Mouse (Mus musculus) right cerebral cortex, postnatal 4 days (tissue): ENCODE measurements at regions not wholly inside any gene's neighbourhood (a gene's known extent, or its start where the extent isn't known, plus 50 kb on each side); places are given as distances from the start of the nearest gene placed in this dataset.

Experiments used
- DNase-seq: peaks from one replicate; pipeline ENCODE4 v3.0.0-alpha.2; 2022

- no peak for DNase-seq
These were observed 194.7 kb upstream of the Map3k1 start for GRCm38 (mm10) chr13:112003445-112003844.

- DNase-seq = no peak
These were observed 195.3 kb upstream of the Map3k1 start for GRCm38 (mm10) chr13:112004126-112004525.

DNA sequence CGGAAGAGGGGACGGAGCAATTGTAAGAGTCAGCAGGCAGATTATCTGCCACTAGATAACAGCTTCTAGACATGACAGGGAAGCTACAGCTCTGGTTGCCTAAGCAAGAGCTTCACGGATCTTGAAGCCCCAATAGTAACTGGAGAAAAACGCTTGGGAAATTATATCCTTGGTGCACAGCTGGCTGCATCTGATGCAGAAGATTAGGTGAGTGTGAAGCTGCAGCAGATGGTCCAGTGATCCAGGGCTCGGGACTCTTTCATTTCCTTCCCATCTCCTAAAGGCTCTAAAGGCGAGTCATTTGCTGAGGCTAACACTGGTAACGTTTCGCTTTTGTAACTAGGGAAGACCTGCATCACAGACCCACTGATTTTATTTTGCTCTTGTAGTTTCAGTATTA is 196.6 kb upstream of the Map3k1 start:
- no peak for DNase-seq

- no peak for DNase-seq
These were observed 200.0 kb upstream of the Map3k1 start for GRCm38 (mm10) chr13:112008806-112009205.

GRCm38 (mm10) chr13:112009288-112009687 is 200.5 kb upstream of the Map3k1 start:
- DNase-seq = no peak

DNA sequence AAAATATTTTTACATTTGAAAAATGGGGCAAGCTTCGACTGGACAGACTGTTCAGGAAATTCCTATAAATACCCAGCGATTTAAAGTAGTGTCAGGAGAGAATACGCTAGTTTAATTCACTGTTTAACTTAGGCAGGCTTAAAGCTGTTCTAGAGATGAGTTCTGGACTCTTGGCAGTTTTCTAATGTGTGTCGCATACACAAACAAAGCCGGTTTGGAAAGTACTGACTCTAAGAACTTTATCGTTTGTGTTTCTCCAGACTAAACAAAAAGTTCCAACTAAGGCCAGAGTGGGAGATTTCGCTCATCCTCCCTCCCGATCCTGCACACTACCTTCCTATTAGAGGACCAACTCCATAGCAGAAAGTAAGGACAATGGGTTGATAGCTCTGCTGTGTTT is 201.7 kb upstream of the Map3k1 start:
- DNase-seq = no peak

DNA sequence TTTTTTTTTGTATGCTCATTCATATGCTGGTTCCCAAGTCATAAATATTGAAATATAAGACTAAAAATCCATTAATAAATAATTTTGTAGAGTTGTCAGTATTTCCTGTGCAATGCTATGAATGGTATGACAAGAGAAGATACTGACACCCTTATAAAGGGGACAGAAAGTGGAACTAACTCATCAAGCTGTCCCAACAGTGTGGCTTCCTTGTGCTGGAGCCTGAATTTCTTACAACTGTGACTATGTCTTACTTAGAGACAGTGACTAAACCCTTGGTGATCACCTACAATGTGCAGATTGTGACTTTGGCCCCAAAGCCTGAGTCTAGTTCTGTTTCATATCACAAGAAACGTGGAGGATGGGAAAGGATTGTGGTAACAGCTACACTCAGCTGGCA is 203.8 kb upstream of the Map3k1 start:
- DNase-seq = no peak

GRCm38 (mm10) chr13:112015083-112015482 is 206.3 kb upstream of the Map3k1 start:
- DNase-seq = no peak

DNA sequence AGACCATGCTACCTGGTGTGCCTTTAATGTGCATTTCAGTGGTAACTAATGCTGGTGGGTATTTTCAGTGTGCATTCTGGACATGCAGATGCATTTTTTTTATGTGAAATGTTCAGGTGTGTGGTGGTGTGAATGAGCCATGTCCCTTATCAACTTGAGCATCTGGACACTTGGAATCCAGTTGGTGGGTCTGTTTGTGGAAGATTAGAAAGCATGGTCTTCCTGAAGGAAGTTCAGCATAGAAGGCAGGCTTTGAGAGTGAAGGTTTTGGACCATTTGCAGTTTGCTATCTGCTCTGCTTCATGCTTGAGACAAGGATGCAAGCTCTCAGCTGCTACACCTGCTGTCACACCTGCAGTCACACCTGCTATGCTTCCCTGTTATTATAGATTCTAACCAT is 207.5 kb upstream of the Map3k1 start:
- DNase-seq = no peak

DNA sequence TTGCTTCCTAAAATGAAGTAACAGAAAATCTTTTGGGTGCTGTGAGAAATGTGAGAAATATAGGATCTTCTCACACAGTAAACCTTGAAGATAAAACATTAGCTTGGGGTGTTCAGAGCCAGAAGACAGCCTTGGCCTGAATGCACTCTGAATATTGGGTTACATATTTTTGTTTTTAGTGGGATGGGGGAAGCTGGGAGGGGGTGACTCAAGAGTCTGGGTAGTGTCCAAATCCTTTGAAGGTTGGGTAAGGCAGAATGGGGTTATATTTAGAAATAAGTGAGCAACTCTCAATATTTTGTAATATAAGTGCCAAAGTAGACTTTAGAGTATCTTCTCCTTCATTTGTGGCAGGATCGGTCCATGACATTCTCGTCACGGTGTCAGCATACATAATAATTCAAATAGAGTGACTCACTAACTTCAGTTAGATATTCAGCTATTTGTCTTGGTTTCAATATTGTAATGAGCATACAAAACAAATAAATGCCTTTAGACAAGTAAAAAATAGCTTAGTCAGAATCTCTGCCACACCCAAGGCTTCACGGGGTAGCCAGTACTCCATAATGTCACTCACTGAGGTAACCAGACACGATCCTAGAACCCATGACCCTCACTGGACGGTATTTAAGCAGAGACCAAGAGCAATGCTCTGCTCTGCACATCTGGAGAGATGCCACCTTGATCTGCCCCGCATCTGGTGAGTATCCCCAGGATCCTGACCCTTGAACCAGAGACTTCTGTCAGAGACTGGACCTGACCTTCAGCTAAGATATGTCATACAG is 209.9 kb upstream of the Map3k1 start:
- no peak for DNase-seq

DNA sequence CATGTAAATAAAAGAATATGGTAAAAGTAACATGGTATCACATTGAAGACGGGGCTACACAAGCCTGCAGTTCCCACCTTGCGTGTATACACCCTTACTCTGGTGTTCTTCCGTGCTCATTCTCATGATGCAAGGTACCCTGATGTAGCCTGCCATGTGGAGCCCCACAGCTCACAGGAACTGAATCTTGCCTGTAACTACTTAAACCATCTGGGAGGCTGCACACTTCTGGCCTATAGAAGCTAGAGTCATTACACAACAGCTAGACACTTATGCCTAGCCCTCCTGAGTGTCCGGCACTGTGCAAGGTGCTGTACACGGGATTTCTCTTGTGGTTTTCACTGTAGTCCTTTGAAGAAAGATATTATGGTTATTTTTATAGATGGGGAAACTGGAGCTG is 210.8 kb upstream of the Map3k1 start:
- DNase-seq = no peak

DNA sequence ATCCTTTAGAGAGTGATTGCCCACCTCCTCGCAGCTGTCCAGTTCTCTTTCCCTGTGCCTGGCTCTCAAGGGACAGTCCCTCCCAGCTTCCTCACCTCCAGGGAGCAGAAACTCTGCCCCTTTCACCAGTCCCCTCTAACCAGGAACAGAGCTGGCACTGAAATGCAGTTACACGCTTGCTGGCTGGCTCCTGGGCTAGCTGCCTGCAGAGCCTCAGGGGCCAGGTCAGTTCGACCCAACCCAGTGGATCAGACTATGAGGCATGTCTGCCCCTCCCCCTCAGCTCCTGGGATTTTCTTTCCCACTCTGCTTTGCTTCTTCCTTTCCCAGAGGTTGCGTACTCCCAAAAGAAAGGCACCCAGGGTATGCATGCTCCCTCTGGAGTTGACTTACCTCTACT is 214.4 kb upstream of the Map3k1 start:
- DNase-seq = no peak

- DNase-seq = no peak
These were observed 216.1 kb upstream of the Map3k1 start for GRCm38 (mm10) chr13:112024667-112025585.

- DNase-seq = no peak
These were observed 216.8 kb upstream of the Map3k1 start for GRCm38 (mm10) chr13:112025586-112025950.

GRCm38 (mm10) chr13:112027736-112028135 is 218.9 kb upstream of the Map3k1 start:
- no peak for DNase-seq

GRCm38 (mm10) chr13:112031061-112031460 is 222.3 kb upstream of the Map3k1 start:
- no peak for DNase-seq

DNA sequence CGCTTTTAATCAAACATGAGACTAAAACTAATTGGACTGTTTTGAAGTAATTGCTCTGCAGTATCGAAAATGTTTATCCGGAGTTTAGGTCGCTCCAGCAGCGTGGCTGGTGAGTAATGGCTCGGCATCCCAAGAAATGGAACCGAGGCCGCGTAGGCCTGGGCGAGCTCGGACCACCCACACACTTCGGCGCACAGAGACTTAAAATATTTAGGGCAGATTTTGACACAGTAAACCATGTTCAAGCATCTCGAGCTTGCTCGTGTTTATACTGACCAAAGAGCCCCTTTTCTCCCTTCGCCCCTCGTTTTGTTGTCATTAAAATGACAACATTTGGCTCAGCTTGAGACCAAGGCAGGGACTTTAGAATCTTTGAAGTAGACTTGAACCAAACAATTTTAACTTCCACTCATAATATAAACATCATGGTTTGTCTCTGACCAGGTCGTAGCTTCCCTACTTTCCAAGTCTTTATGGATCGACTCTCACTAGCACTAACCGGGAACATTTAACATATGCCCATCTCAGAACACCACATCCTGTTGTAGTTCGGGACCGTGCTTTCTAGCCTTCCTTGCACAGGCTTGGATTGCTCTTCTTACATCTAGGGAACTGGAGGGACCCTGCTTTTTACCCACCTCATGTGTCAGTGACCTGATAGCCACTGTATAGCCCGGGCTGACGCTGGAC is 223.0 kb upstream of the Map3k1 start:
- DNase-seq = no peak

GRCm38 (mm10) chr13:112037731-112038380 is 229.1 kb upstream of the Map3k1 start:
- DNase-seq = no peak

GRCm38 (mm10) chr13:112038556-112039304 is 229.9 kb upstream of the Map3k1 start:
- no peak for DNase-seq

DNA sequence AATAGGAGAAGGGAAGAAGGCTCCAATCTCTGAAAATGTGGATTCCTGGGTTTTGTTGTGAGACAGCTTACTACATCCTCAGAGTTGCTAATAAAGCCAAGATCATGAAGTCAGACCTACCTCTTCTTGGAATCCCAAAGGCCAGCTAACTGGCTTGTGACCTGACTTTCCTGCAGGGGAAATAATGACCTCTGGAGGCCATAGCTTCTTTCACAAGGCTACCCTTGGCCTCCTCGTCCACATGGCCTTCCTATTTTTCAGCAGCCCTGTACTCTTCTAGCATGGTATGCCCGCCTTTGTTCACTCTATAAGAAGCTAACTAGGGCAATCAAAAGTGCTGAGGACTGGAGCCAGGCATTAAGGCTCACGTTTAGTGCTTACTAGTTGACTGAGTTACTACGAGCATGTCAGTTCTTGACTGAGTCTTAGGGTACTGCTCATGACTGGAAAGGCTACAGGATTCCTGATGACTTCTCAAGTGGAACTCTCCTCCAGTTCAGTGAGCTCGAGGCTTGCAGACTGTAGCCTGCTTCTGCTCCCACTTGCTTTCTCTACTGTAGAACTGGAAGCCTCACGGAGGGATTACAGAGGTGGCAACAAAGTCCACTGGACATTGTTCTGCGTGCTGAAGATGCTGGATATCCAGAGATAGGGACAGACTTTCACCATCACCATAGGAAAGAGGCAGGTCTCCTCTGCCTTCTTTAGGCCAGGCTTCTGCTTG is 230.8 kb upstream of the Map3k1 start:
- no peak for DNase-seq

DNA sequence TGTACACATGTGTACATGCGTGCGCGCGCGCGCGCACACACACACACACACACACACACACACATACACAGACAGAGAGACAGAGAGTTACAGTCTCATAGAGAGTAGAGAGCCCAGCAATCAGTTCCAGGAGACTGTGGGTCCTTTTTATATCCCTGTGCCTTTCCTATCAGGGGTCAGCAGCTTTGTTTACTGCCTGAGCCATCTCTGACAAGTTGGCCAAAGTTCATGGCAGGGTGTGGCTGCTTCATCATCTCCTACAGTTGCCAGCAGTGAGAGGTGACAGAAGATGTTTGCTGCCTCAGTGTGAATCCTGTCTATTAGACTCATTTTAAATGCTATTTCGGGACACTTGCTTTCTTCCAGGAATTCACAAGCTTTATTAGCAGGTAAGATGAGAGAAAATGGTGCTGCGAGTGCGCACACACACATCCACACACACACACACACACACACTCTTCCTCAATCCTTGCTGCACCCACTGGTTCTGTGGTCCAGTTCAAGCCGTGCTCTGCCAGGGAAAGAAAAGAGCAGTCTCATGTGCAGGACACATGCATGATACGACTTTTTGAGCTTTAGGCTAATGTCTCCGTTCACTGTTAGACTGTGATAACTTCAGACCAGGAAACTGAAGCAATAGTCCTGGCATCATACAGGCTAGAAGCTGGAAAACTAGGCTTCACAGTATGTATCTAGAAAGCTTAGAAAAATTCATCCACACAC is 234.9 kb upstream of the Map3k1 start:
- no peak for DNase-seq
